Mouse (Mus musculus): Measurements from ENCODE around the gene Piwil1. TPM values are rescaled to one million over a fixed set of nuclear protein-coding genes. Genes with fewer than 3 reads are reported as not detected.

Gene Piwil1
- polyA plus RNA-seq, 1 experiment from 2014 or later, result not detected

GRCm38 (mm10) chr5:128687139-128687538 is 15.2 kb upstream of the Piwil1 start:
- Histone ChIP-seq H3K27me3 (replicated peaks) (no peaks in the 10 kb centered on the region), H3K4me3 (replicated peaks) (no peak overlapping the region), H3K9me3 (no peaks in the 10 kb centered on the region), H3K9ac (no peak overlapping the region), H3K4me2 (replicated peaks) (no peak overlapping the region), H3K4me1 (replicated peaks) (no peaks in the 10 kb centered on the region), H3K27ac (no peak overlapping the region), H3K36me3 (no peaks in the 10 kb centered on the region)
- no peak for ATAC-seq
- 82% methylated on average over 5 of the region's 5 CpGs for WGBS

- Histone ChIP-seq H3K9ac (no peak overlapping the region), H3K4me1 (replicated peaks) (no peaks in the 10 kb centered on the region), H3K4me3 (replicated peaks) (no peak overlapping the region), H3K9me3 (no peaks in the 10 kb centered on the region), H3K27ac (no peak overlapping the region), H3K36me3 (no peaks in the 10 kb centered on the region), H3K4me2 (replicated peaks) (no peak overlapping the region), H3K27me3 (replicated peaks) (no peaks in the 10 kb centered on the region)
- ATAC-seq, result no peak
- 59% methylated on average over 6 of the region's 6 CpGs for WGBS
Measured at GRCm38 (mm10) chr5:128694107-128694506, 8.2 kb upstream of the Piwil1 start.

GRCm38 (mm10) chr5:128694611-128695325 is 7.6 kb upstream of the Piwil1 start:
- Histone ChIP-seq H3K27ac (no peak overlapping the region), H3K27me3 (replicated peaks) (no peaks in the 10 kb centered on the region), H3K9ac (no peak overlapping the region), H3K36me3 (no peaks in the 10 kb centered on the region), H3K4me1 (replicated peaks) (no peaks in the 10 kb centered on the region), H3K4me3 (replicated peaks) (no peak overlapping the region), H3K9me3 (no peaks in the 10 kb centered on the region), H3K4me2 (replicated peaks) (no peak overlapping the region)
- no peak for ATAC-seq
- WGBS, result 76% methylated on average over 18 of the region's 18 CpGs

- no peak overlapping the region for H3K4me2 ChIP-seq (replicated peaks)
- H3K9ac ChIP-seq, result no peak overlapping the region
- no peaks in the 10 kb centered on the region for H3K4me1 ChIP-seq (replicated peaks)
- no peak for ATAC-seq
- no peaks in the 10 kb centered on the region for H3K36me3 ChIP-seq
- 75% methylated on average over 10 of the region's 10 CpGs for WGBS
- no peaks in the 10 kb centered on the region for H3K27me3 ChIP-seq (replicated peaks)
- H3K9me3 ChIP-seq, result no peaks in the 10 kb centered on the region
- H3K4me3 ChIP-seq (replicated peaks), result no peak overlapping the region
- H3K27ac ChIP-seq, result no peak overlapping the region
Measured at GRCm38 (mm10) chr5:128696824-128697223, 5.5 kb upstream of the Piwil1 start.

GRCm38 (mm10) chr5:128700716-128701115 is 1.6 kb upstream of the Piwil1 start:
- WGBS, result 60% methylated on average over 11 of the region's 11 CpGs
- H3K27me3 ChIP-seq (replicated peaks), result no peaks in the 10 kb centered on the region
- H3K9me3 ChIP-seq, result no peaks in the 10 kb centered on the region
- no peak overlapping the region for H3K4me2 ChIP-seq (replicated peaks)
- no peak overlapping the region for H3K27ac ChIP-seq
- ATAC-seq, result no peak
- H3K9ac ChIP-seq, result no peak overlapping the region
- no peak overlapping the region for H3K4me3 ChIP-seq (replicated peaks)
- H3K36me3 ChIP-seq, result no peaks in the 10 kb centered on the region
- peaks cover 2% of the 10 kb centered on the region; the same call in 1 of the 2 replicates for H3K4me1 ChIP-seq (replicated peaks)

GRCm38 (mm10) chr5:128703688-128704087 is 1.4 kb downstream of the Piwil1 start:
- Histone ChIP-seq H3K27me3 (replicated peaks) (no peaks in the 10 kb centered on the region), H3K4me3 (replicated peaks) (no peak overlapping the region), H3K4me1 (replicated peaks) (peaks cover 2% of the 10 kb centered on the region; the same call in 1 of the 2 replicates), H3K36me3 (no peaks in the 10 kb centered on the region), H3K27ac (no peak overlapping the region), H3K9me3 (no peaks in the 10 kb centered on the region), H3K9ac (no peak overlapping the region), H3K4me2 (replicated peaks) (peak overlapping the region; percentile 33; the same call in 1 of the 2 replicates)
- WGBS, result 28% methylated on average over 10 of the region's 10 CpGs
- ATAC-seq, result no peak

GRCm38 (mm10) chr5:128704134-128704904 is 2.0 kb downstream of the Piwil1 start:
- 37% methylated on average over 18 of the region's 19 CpGs for WGBS
- Histone ChIP-seq H3K36me3 (no peaks in the 10 kb centered on the region), H3K4me3 (replicated peaks) (no peak overlapping the region), H3K27me3 (replicated peaks) (no peaks in the 10 kb centered on the region), H3K9me3 (no peaks in the 10 kb centered on the region), H3K4me1 (replicated peaks) (peaks cover 2% of the 10 kb centered on the region; the same call in 1 of the 2 replicates), H3K9ac (no peak overlapping the region), H3K27ac (no peak overlapping the region), H3K4me2 (replicated peaks) (peak overlapping the region; percentile 33; the same call in 1 of the 2 replicates)
- ATAC-seq, result no peak

GRCm38 (mm10) chr5:128706467-128706866 is 4.1 kb downstream of the Piwil1 start:
- no peaks in the 10 kb centered on the region for H3K27me3 ChIP-seq (replicated peaks)
- no peak overlapping the region for H3K9ac ChIP-seq
- peaks cover 2% of the 10 kb centered on the region; the same call in 1 of the 2 replicates for H3K4me1 ChIP-seq (replicated peaks)
- ATAC-seq, result no peak
- no peaks in the 10 kb centered on the region for H3K36me3 ChIP-seq
- WGBS, result 90% methylated on average over 1 of the region's 1 CpGs
- no peaks in the 10 kb centered on the region for H3K9me3 ChIP-seq
- H3K4me3 ChIP-seq (replicated peaks), result no peak overlapping the region
- H3K4me2 ChIP-seq (replicated peaks), result no peak overlapping the region
- no peak overlapping the region for H3K27ac ChIP-seq

GRCm38 (mm10) chr5:128707271-128707670 is 4.9 kb downstream of the Piwil1 start:
- Histone ChIP-seq H3K27me3 (replicated peaks) (no peaks in the 10 kb centered on the region), H3K4me3 (replicated peaks) (no peak overlapping the region), H3K36me3 (no peaks in the 10 kb centered on the region), H3K27ac (no peak overlapping the region), H3K9ac (no peak overlapping the region), H3K4me2 (replicated peaks) (no peak overlapping the region), H3K4me1 (replicated peaks) (peaks cover 2% of the 10 kb centered on the region; the same call in 1 of the 2 replicates), H3K9me3 (no peaks in the 10 kb centered on the region)
- ATAC-seq, result no peak
- WGBS, result 92% methylated on average over 11 of the region's 11 CpGs

- H3K9ac ChIP-seq, result no peak overlapping the region
- 74% methylated on average over 5 of the region's 5 CpGs for WGBS
- H3K4me3 ChIP-seq (replicated peaks), result no peak overlapping the region
- H3K36me3 ChIP-seq, result no peaks in the 10 kb centered on the region
- no peak overlapping the region for H3K27ac ChIP-seq
- no peak for ATAC-seq
- no peaks in the 10 kb centered on the region for H3K27me3 ChIP-seq (replicated peaks)
- H3K9me3 ChIP-seq, result no peaks in the 10 kb centered on the region
- H3K4me2 ChIP-seq (replicated peaks), result no peak overlapping the region
- peaks cover 2% of the 10 kb centered on the region; the same call in 1 of the 2 replicates for H3K4me1 ChIP-seq (replicated peaks)
Measured at GRCm38 (mm10) chr5:128708929-128709328, 6.6 kb downstream of the Piwil1 start.

GRCm38 (mm10) chr5:128710596-128710995 is 8.3 kb downstream of the Piwil1 start:
- Histone ChIP-seq H3K9me3 (no peaks in the 10 kb centered on the region), H3K27ac (no peak overlapping the region), H3K9ac (no peak overlapping the region), H3K4me3 (replicated peaks) (no peak overlapping the region), H3K27me3 (replicated peaks) (no peaks in the 10 kb centered on the region), H3K4me2 (replicated peaks) (no peak overlapping the region), H3K36me3 (no peaks in the 10 kb centered on the region), H3K4me1 (replicated peaks) (no peaks in the 10 kb centered on the region)
- ATAC-seq, result no peak
- 31% methylated on average over 8 of the region's 8 CpGs for WGBS

GRCm38 (mm10) chr5:128711847-128712246 is 9.5 kb downstream of the Piwil1 start:
- Histone ChIP-seq H3K9me3 (no peaks in the 10 kb centered on the region), H3K4me3 (replicated peaks) (no peak overlapping the region), H3K4me1 (replicated peaks) (no peaks in the 10 kb centered on the region), H3K4me2 (replicated peaks) (no peak overlapping the region), H3K9ac (no peak overlapping the region), H3K36me3 (no peaks in the 10 kb centered on the region), H3K27me3 (replicated peaks) (no peaks in the 10 kb centered on the region), H3K27ac (no peak overlapping the region)
- ATAC-seq, result no peak
- 87% methylated on average over 6 of the region's 6 CpGs for WGBS
